ENCODE assay signal across 8 mouse cellular contexts in the genomic region with DNA sequence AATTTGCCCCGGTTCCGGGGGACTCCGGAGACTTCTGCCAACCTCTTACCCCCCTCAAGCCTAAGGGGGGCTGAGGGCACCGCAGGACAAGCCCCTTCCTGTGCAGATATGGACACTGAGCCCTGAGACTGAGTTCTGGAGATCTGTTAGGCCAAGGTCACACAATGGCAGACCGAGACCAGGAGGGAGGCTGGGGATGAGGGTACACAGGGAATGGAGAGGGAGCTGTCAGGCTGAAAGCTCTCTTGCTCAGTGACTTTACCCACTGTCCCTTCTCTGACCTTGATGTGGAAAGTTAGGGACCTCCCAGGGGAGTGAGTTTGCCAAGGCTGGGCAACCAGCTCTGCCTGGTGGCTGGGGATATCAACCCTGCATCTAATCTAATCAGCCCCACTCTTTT.
DNase-seq lines count a peak whose midpoint lies in the region; ATAC-seq and TF ChIP-seq lines count a peak whose summit lies in the region.

No protein-coding gene starts in this region.

- intact Hi-C loops in heart, adult 2 months (cut with DNase I) = loop anchor here (2.0 to 5.0 kb wide), 2 partner anchors 40 to 65 kb away; no protein-coding TSS in a partner anchor
- intact Hi-C loops in heart, postnatal 36 days (cut with DNase I) = no loop called here

- H3K27ac ChIP-seq in heart, adult 2 months = peak overlapping the region; percentile 86
- peak overlapping the region; percentile 50; the same call in 1 of the 2 replicates for H3K27ac ChIP-seq in spleen, adult 2 months (ENCODE audit: insufficient read depth, low read length)
- peak overlapping the region; percentile 55; the same call in 1 of the 2 replicates for H3K27ac ChIP-seq in limb, embryonic 14.5 days (replicated peaks; ENCODE audit: low read depth, low read length)

- TF ChIP-seq POLR2A in heart, adult 2 months (IDR thresholded peaks at IDR 0.05; ENCODE audit: insufficient read depth, low read depth, low read length) = no peak
- TF ChIP-seq POLR2A in spleen, adult 2 months (IDR thresholded peaks at IDR 0.05; ENCODE audit: low read depth, low read length) = no peak
- no peak for TF ChIP-seq POLR2A in limb, embryonic 14.5 days (IDR thresholded peaks at IDR 0.05; ENCODE audit: borderline replicate concordance, extremely low read depth, insufficient read depth, insufficient read length)

- H3K36me3 ChIP-seq in heart, adult 2 months (ENCODE audit: control insufficient read depth, insufficient read depth, low read length) = no peaks in the 10 kb centered on the region
- H3K36me3 ChIP-seq in spleen, adult 2 months (ENCODE audit: control insufficient read depth, insufficient read depth, low read length) = no peaks in the 10 kb centered on the region
- H3K36me3 ChIP-seq in limb, embryonic 14.5 days (ENCODE audit: control insufficient read depth, insufficient read depth, low read length) = no peaks in the 10 kb centered on the region

- no peaks in the 10 kb centered on the region for H3K27me3 ChIP-seq in heart, adult 2 months (ENCODE audit: control insufficient read depth, insufficient read depth, low read length)
- H3K27me3 ChIP-seq in spleen, adult 2 months (ENCODE audit: control insufficient read depth, insufficient read depth, low read length) = peaks cover 7% of the 10 kb centered on the region
- no peaks in the 10 kb centered on the region for H3K27me3 ChIP-seq in limb, embryonic 14.5 days (ENCODE audit: control insufficient read depth, insufficient read depth, low read length)

- H3K9me3 ChIP-seq in limb, embryonic 14.5 days (ENCODE audit: control insufficient read depth, low read length) = peaks cover 9% of the 10 kb centered on the region; the same call in 1 of the 2 replicates

- 16% methylated on average over 5 of the region's 5 CpGs for WGBS in heart, adult 2 months
- 16% methylated on average over 5 of the region's 5 CpGs for WGBS in spleen, adult 2 months
- 8% methylated on average over 5 of the region's 5 CpGs for WGBS in limb, embryonic 14.5 days

- H3K9ac ChIP-seq in heart, adult 2 months (ENCODE audit: low read depth, low read length) = peak overlapping the region; percentile 78
- peak overlapping the region; percentile 56 for H3K9ac ChIP-seq in limb, embryonic 14.5 days (ENCODE audit: low read depth, low read length, severe bottlenecking)

- DNase-seq in heart, adult 2 months = no peak
- DNase-seq in heart, postnatal 36 days = no peak
- no peak for DNase-seq in spleen, adult 2 months (ENCODE audit: low read depth in 1 of 2, low spot score in 2 of 2)
- DNase-seq in spleen, postnatal 10 days (ENCODE audit: low spot score in 2 of 2) = no peak
- DNase-seq in limb, embryonic 14.5 days (ENCODE audit: low spot score) = no peak
- no peak for DNase-seq in thymus, postnatal 10 days (ENCODE audit: low spot score in 2 of 2)
- DNase-seq in right cerebral cortex, adult 2 months (ENCODE audit: low spot score in 2 of 2) = no peak

- peak overlapping the region; percentile 40 for H3K4me3 ChIP-seq in heart, adult 2 months
- no peak overlapping the region for H3K4me3 ChIP-seq in spleen, adult 2 months (ENCODE audit: extremely low read depth, insufficient read depth, insufficient read length)
- H3K4me3 ChIP-seq in limb, embryonic 14.5 days (replicated peaks; ENCODE audit: low read length) = peak overlapping the region; percentile 35

- no peaks in the 10 kb centered on the region for H3K79me2 ChIP-seq in heart, adult 2 months (replicated peaks; ENCODE audit: control insufficient read depth, insufficient read depth, low read length)

- TF ChIP-seq EP300 in heart, adult 2 months (IDR thresholded peaks at IDR 0.05; ENCODE audit: insufficient read depth, low read depth, low read length) = 0 out of 2 replicates have a peak, but pooled peaks have one; percentile 5

- H3K4me1 ChIP-seq in heart, adult 2 months (ENCODE audit: control insufficient read depth, insufficient read depth, low read length) = peaks cover 14% of the 10 kb centered on the region
- H3K4me1 ChIP-seq in spleen, adult 2 months (ENCODE audit: control insufficient read depth, insufficient read depth, insufficient read length) = peaks cover 10% of the 10 kb centered on the region
- peaks cover 12% of the 10 kb centered on the region for H3K4me1 ChIP-seq in limb, embryonic 14.5 days (ENCODE audit: control insufficient read depth, insufficient read depth, low read length)

- ATAC-seq in limb, embryonic 14.5 days (ENCODE audit: low FRiP score, low read depth) = no peak
- no peak for ATAC-seq in monocyte, adult 5-6 weeks (replicated peaks; ENCODE audit: insufficient number of reproducible peaks, low FRiP score, low TSS enrichment, poor library complexity, severe bottlenecking)

- H3K4me2 ChIP-seq in limb, embryonic 14.5 days (replicated peaks; ENCODE audit: low read depth, low read length, severe bottlenecking) = peak overlapping the region; percentile 66

- TF ChIP-seq CTCF in heart, adult 2 months (IDR thresholded peaks at IDR 0.05) = no peak
- no peak for TF ChIP-seq CTCF in spleen, adult 2 months (IDR thresholded peaks at IDR 0.05; ENCODE audit: extremely low read depth, insufficient read depth, insufficient read length, insufficient replicate concordance)
